Mouse (Mus musculus) C2C12 (cell line): Measurements from ENCODE around the gene Trim44. TPM values are rescaled to one million over a fixed set of nuclear protein-coding genes. Genes with fewer than 3 reads are reported as not detected.

Source experiments
- H3K27me3 ChIP-seq: one replicate; pipeline ENCODE4 v1.6.1; 2011; ENCODE audit not compliant: control insufficient read depth, insufficient read depth, insufficient read length
- H3K36me3 ChIP-seq: one replicate; pipeline ENCODE4 v1.6.1; 2011; ENCODE audit not compliant: control insufficient read depth, insufficient read depth
- H3K4me3 ChIP-seq: one replicate; pipeline ENCODE4 v1.5.1; 2011; ENCODE audit warnings: mild to moderate bottlenecking, control low read depth; ENCODE audit not compliant: poor library complexity, insufficient read depth, severe bottlenecking
- H3K79me2 ChIP-seq: one replicate; pipeline ENCODE4 v1.6.1; 2011; ENCODE audit not compliant: control insufficient read depth, insufficient read depth
- H3K79me3 ChIP-seq: one replicate; pipeline ENCODE4 v1.6.1; 2011; ENCODE audit warnings: low read depth, control low read depth
- H3ac ChIP-seq: one replicate; pipeline ENCODE3; 2011; ENCODE audit warnings: low read depth; ENCODE audit not compliant: control insufficient read depth, insufficient read length
- CEBPB ChIP-seq: IDR thresholded peaks from one replicate; pipeline ENCODE4 v1.6.1; 2011; ENCODE audit warnings: low read depth, mild to moderate bottlenecking, control low read depth, moderate library complexity
- CTCF ChIP-seq: IDR thresholded peaks from one replicate; pipeline ENCODE4 v1.5.1; 2011; ENCODE audit not compliant: control insufficient read depth, insufficient read depth, insufficient read length
- FOSL1 ChIP-seq: IDR thresholded peaks from one replicate; pipeline ENCODE4 v1.8.0; 2011; ENCODE audit warnings: mild to moderate bottlenecking, low read length; ENCODE audit not compliant: poor library complexity, insufficient read depth, severe bottlenecking
- MAX ChIP-seq: IDR thresholded peaks from one replicate; pipeline ENCODE4 v1.6.1; 2011; ENCODE audit warnings: mild to moderate bottlenecking, control low read depth
- MYOD1 ChIP-seq: IDR thresholded peaks from one replicate; pipeline ENCODE4 v1.6.1; 2011; ENCODE audit warnings: low read depth; ENCODE audit not compliant: control insufficient read depth, insufficient read length
- MYOG ChIP-seq: IDR thresholded peaks from one replicate; pipeline ENCODE4 v1.6.1; 2011; ENCODE audit not compliant: control insufficient read depth, insufficient read length; ENCODE audit errors: extremely low read depth
- USF1 ChIP-seq: IDR thresholded peaks from one replicate; pipeline ENCODE4 v1.6.1; 2011; ENCODE audit warnings: low read depth, mild to moderate bottlenecking, control low read depth, moderate library complexity
- polyA plus RNA-seq: library from polyadenylated mRNA; unstranded; fragments of >200 nt; fragmentation: generic; extraction: Trizol; gene quantifications from one replicate; pipeline ENCODE4 v1.2.1, GENCODE M21; 2012; ENCODE audit warnings: missing spikeins

Gene Trim44
- polyA plus RNA-seq, 1 experiment: 12.9 TPM

GRCm38 (mm10) chr2:102279779-102280178 is 127.8 kb downstream of the Trim44 start:
- TF ChIP-seq CEBPB (no peak), USF1 (no peak), MAX (no peak), MYOD1 (no peak), MYOG (no peak), FOSL1 (no peak), CTCF (no peak)
- Histone ChIP-seq H3K4me3 (no peak overlapping the region), H3K27me3 (peaks cover 3% of the 10 kb centered on the region), H3ac (no peak overlapping the region), H3K79me2 (no peaks in the 10 kb centered on the region), H3K36me3 (no peaks in the 10 kb centered on the region), H3K79me3 (no peaks in the 10 kb centered on the region)

GRCm38 (mm10) chr2:102277946-102278345 is 129.7 kb downstream of the Trim44 start:
- Histone ChIP-seq H3K79me3 (no peaks in the 10 kb centered on the region), H3K27me3 (peaks cover 3% of the 10 kb centered on the region), H3K4me3 (no peak overlapping the region), H3K79me2 (no peaks in the 10 kb centered on the region), H3ac (no peak overlapping the region), H3K36me3 (no peaks in the 10 kb centered on the region)
- TF ChIP-seq FOSL1: no peak
- no peak for TF ChIP-seq MYOG
- no peak for TF ChIP-seq CTCF
- TF ChIP-seq MYOD1: no peak
- TF ChIP-seq MAX: no peak
- no peak for TF ChIP-seq USF1
- no peak for TF ChIP-seq CEBPB

GRCm38 (mm10) chr2:102273280-102273679 is 134.3 kb downstream of the Trim44 start:
- TF ChIP-seq MYOG: no peak
- no peak overlapping the region for H3ac ChIP-seq
- no peak overlapping the region for H3K4me3 ChIP-seq
- no peaks in the 10 kb centered on the region for H3K79me3 ChIP-seq
- no peaks in the 10 kb centered on the region for H3K36me3 ChIP-seq
- no peaks in the 10 kb centered on the region for H3K27me3 ChIP-seq
- H3K79me2 ChIP-seq: no peaks in the 10 kb centered on the region

GRCm38 (mm10) chr2:102267582-102268339 is 139.9 kb downstream of the Trim44 start:
- Histone ChIP-seq H3K79me3 (no peaks in the 10 kb centered on the region), H3K36me3 (no peaks in the 10 kb centered on the region), H3ac (no peak overlapping the region), H3K27me3 (no peaks in the 10 kb centered on the region), H3K79me2 (no peaks in the 10 kb centered on the region), H3K4me3 (no peak overlapping the region)
- TF ChIP-seq MYOD1 (peak; percentile 93), MAX (no peak)

GRCm38 (mm10) chr2:102266911-102267310 is 140.7 kb downstream of the Trim44 start:
- H3K27me3 ChIP-seq: no peaks in the 10 kb centered on the region

GRCm38 (mm10) chr2:102259139-102259538 is 148.5 kb downstream of the Trim44 start:
- Histone ChIP-seq H3K36me3 (no peaks in the 10 kb centered on the region), H3K27me3 (no peaks in the 10 kb centered on the region), H3K79me2 (no peaks in the 10 kb centered on the region), H3K79me3 (no peaks in the 10 kb centered on the region), H3ac (no peak overlapping the region), H3K4me3 (no peak overlapping the region)
- TF ChIP-seq CEBPB (no peak), MYOD1 (no peak), CTCF (no peak), FOSL1 (no peak), MAX (no peak), MYOG (no peak), USF1 (no peak)

More at GRCm38 (mm10) chr2:102266911-102267310, 140.7 kb downstream of the Trim44 start:
- H3K4me3 ChIP-seq: no peak overlapping the region
- no peak overlapping the region for H3ac ChIP-seq
- TF ChIP-seq MAX: no peak
- no peaks in the 10 kb centered on the region for H3K79me3 ChIP-seq
- no peaks in the 10 kb centered on the region for H3K36me3 ChIP-seq
- H3K79me2 ChIP-seq: no peaks in the 10 kb centered on the region

GRCm38 (mm10) chr2:102258682-102259081 is 148.9 kb downstream of the Trim44 start:
- H3ac ChIP-seq: no peak overlapping the region
- H3K27me3 ChIP-seq: no peaks in the 10 kb centered on the region
- no peaks in the 10 kb centered on the region for H3K79me2 ChIP-seq
- no peaks in the 10 kb centered on the region for H3K79me3 ChIP-seq
- no peak overlapping the region for H3K4me3 ChIP-seq
- TF ChIP-seq CTCF: no peak
- no peaks in the 10 kb centered on the region for H3K36me3 ChIP-seq
